Mouse (Mus musculus): ENCODE results near the gene Cdc42ep4. TPM values are rescaled to one million over a fixed set of nuclear protein-coding genes. Genes with fewer than 3 reads are reported as not detected.
A peak's percentile ranks its signal among the peaks of the same experiment; 100 is the strongest.

Gene Cdc42ep4
- 73.3 and 78.2 TPM in 2 replicates for polyA plus RNA-seq (2014; fragmentation: Nextera tagmentation; extraction: Ambion mirVana)

DNA sequence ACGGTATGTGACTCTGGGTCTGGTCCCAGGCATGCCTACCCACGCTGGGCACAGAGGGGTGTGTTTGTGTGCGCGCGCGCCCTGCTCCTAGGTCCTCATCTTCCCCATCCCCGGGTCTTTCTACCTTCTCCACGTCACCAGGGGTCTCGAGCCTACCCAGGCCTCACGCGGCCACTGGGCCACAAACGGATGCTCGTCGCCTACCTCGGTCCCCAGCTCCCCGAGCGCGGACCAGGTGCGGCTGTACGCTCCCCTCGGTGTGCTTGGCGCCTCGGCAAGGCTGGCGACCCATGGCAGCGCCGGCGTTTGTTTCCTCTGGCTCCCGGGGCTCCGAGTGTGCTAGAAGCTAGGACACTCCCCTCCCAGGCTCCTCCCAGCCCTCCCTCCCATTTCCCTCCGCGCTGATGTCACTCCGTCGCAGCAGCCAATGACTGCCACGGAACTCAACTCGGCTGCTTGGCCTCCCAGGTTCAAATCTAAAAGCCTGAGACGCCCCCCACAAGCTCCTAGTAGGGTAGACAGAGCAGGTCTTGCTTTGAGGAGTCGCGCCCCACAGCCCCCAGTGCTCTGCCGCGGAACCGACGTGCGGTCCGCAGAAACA is at the start of gene Cdc42ep4:
Gene Cdc42ep4, minus strand, starts transcription at position 398 of the 601 bp plus-strand sequence.
- Histone ChIP-seq H3K36me3 (ENCODE audit: control insufficient read depth, insufficient read depth, low read length) (peaks cover 4% of the 10 kb centered on the region; the same call in 1 of the 2 replicates), H3K4me1 (ENCODE audit: control insufficient read depth, insufficient read depth, low read length) (peaks cover 30% of the 10 kb centered on the region), H3K27ac (ENCODE audit: low read depth, low read length) (peak within 1 kb of the TSS; percentile 94), H3K4me3 (ENCODE audit: low read depth, low read length) (peak within 1 kb of the TSS; percentile 95), H3K27me3 (ENCODE audit: control insufficient read depth, insufficient read depth, low read length) (no peaks in the 10 kb centered on the region), H3K9me3 (ENCODE audit: control insufficient read depth, low read length) (no peaks in the 10 kb centered on the region), H3K9ac (ENCODE audit: low read length) (peak within 1 kb of the TSS; percentile 95), H3K4me2 (ENCODE audit: low read depth) (peak within 1 kb of the TSS; percentile 74)
- WGBS = under 1% methylated on average over 44 of the region's 44 CpGs
- ATAC-seq (ENCODE audit: insufficient read depth, low FRiP score, low TSS enrichment) (peak; percentile 77), DNase-seq (ENCODE audit: low spot score) (peak; percentile 94)

DNA sequence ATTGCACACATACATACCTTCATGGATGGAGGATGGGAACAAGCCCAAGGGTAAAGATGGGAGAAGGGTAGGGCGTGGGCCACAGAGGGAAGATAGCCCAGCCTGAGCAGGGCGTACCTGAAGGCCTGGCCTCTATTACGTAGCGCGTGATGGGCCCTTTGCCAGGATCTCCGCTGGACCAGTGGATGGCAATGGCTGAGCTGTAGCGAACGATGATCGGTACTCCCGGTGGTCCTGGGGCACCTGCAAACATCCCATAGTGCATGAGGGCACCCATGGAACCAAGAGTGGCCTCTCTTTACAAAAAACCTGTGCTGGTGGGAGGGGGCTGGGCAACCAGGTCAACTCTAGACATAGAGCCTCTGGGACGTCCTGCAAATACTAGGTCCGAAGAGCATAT is 48.3 kb upstream of the Cdc42ep4 start:
- DNase-seq (ENCODE audit: low spot score) = no peak
- no peak overlapping the region for H3K27ac ChIP-seq (ENCODE audit: low read depth, low read length)
- H3K36me3 ChIP-seq (ENCODE audit: control insufficient read depth, insufficient read depth, low read length) = no peaks in the 10 kb centered on the region; the same call in 1 of the 2 replicates
- H3K4me2 ChIP-seq (ENCODE audit: low read depth) = no peak overlapping the region
- ATAC-seq (ENCODE audit: insufficient read depth, low FRiP score, low TSS enrichment) = no peak
- H3K9me3 ChIP-seq (ENCODE audit: control insufficient read depth, low read length) = no peaks in the 10 kb centered on the region
- no peaks in the 10 kb centered on the region for H3K27me3 ChIP-seq (ENCODE audit: control insufficient read depth, insufficient read depth, low read length)
- peaks cover 12% of the 10 kb centered on the region for H3K4me1 ChIP-seq (ENCODE audit: control insufficient read depth, insufficient read depth, low read length)
- H3K4me3 ChIP-seq (ENCODE audit: low read depth, low read length) = no peak overlapping the region
- WGBS = 96% methylated on average over 12 of the region's 12 CpGs
- no peak overlapping the region for H3K9ac ChIP-seq (ENCODE audit: low read length)

DNA sequence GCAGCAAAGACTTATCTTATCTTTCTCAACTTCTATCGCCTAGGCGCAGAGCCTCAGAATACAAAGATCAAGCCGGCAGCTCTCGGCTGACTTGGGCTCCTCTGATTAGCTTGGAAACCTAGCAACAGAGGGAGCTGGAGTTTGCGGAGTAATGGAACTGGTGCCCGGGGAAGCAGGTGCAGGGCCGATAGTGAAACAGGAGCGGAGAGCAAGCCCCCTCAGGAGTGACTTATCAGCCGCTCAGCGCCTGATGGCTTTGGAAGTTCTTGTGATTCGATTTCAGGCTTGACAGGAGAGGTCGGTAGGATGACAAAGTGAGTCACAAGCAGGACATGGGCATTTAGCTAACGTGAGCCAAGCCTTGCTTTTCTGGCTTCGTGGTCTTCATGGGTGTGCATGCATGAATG is 47.4 kb upstream of the Cdc42ep4 start:
- no peak overlapping the region for H3K27ac ChIP-seq (ENCODE audit: low read depth, low read length)
- H3K36me3 ChIP-seq (ENCODE audit: control insufficient read depth, insufficient read depth, low read length) = no peaks in the 10 kb centered on the region; the same call in 1 of the 2 replicates
- H3K27me3 ChIP-seq (ENCODE audit: control insufficient read depth, insufficient read depth, low read length) = no peaks in the 10 kb centered on the region
- ATAC-seq (ENCODE audit: insufficient read depth, low FRiP score, low TSS enrichment) (no peak), DNase-seq (ENCODE audit: low spot score) (no peak)
- 63% methylated on average over 14 of the region's 14 CpGs for WGBS
- H3K9ac ChIP-seq (ENCODE audit: low read length) = no peak overlapping the region
- H3K4me3 ChIP-seq (ENCODE audit: low read depth, low read length) = no peak overlapping the region
- no peak overlapping the region for H3K4me2 ChIP-seq (ENCODE audit: low read depth)
- H3K9me3 ChIP-seq (ENCODE audit: control insufficient read depth, low read length) = no peaks in the 10 kb centered on the region
- H3K4me1 ChIP-seq (ENCODE audit: control insufficient read depth, insufficient read depth, low read length) = peaks cover 12% of the 10 kb centered on the region

DNA sequence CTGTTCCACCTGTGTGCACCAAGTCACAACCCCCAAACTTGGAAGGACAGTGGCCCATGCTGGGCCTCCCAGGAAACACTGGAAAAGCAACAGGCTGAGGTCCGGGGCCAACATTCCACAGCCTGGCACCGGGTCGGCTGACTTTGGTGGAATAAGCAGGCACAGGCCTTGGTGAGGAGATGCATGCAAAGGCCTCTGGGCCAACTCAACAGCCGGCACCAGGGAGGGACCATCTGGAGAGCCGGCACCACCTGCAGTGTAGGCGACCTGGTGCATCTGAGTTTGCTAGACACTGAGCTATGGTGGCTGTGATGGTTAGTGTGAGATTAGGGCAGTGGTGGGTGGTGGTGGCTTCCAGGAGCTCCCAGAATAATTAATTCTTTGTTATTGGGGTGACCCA is 46.3 kb upstream of the Cdc42ep4 start:
- no peaks in the 10 kb centered on the region for H3K9me3 ChIP-seq (ENCODE audit: control insufficient read depth, low read length)
- H3K4me2 ChIP-seq (ENCODE audit: low read depth) = no peak overlapping the region
- H3K27ac ChIP-seq (ENCODE audit: low read depth, low read length) = no peak overlapping the region
- H3K4me1 ChIP-seq (ENCODE audit: control insufficient read depth, insufficient read depth, low read length) = peaks cover 12% of the 10 kb centered on the region
- H3K4me3 ChIP-seq (ENCODE audit: low read depth, low read length) = no peak overlapping the region
- WGBS = 84% methylated on average over 6 of the region's 6 CpGs
- ATAC-seq (ENCODE audit: insufficient read depth, low FRiP score, low TSS enrichment) = no peak
- no peaks in the 10 kb centered on the region for H3K27me3 ChIP-seq (ENCODE audit: control insufficient read depth, insufficient read depth, low read length)
- no peak overlapping the region for H3K9ac ChIP-seq (ENCODE audit: low read length)
- DNase-seq (ENCODE audit: low spot score) = no peak
- H3K36me3 ChIP-seq (ENCODE audit: control insufficient read depth, insufficient read depth, low read length) = no peaks in the 10 kb centered on the region; the same call in 1 of the 2 replicates

DNA sequence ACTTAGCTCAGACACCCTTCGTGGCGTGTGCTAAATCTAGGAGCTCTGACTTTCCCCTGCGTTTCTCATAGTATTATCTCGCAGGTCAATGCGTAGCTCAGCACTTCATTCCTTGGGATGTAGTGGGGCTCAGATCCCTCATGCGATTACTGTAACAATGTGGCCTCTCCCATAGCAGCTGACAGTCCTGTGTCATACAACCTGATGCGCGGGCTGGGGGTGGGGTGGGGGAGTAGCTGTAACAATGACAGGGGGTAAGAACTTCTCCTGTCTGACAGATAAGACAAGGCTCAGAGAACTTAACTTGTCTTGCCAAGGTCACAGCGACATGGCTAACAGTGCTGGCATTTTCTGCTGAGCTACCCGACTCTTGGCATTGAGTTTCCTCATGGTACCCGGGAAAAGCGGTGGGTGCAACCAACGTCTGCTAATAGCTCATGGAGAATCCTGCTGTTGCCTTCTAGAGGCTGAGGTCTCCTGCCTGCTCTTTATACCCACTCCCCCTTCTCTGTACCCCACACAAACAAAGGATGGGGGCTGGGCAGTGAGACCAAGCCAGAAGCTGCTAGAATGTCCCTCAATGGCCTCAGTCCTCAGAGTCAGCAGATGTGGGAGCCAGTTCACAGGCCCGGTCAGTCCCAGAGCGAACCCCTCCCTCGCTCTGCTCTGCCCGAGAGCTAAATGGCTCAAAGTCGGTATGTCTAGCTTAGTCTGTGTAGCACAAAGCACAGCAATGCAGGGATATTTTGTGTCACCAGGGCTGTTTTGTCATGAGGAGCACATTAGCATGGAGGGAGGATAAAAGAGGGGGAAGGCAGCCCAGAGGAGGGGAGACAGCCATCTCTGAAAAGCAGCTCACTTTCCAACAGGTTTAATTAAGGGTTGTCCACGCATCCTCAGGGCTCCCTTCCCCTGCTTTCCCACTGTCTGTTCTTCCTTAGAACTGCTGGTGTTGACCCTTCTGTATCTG is 45.6 kb upstream of the Cdc42ep4 start:
- WGBS = 70% methylated on average over 19 of the region's 19 CpGs
- no peaks in the 10 kb centered on the region for H3K9me3 ChIP-seq (ENCODE audit: control insufficient read depth, low read length)
- ATAC-seq (ENCODE audit: insufficient read depth, low FRiP score, low TSS enrichment) = no peak
- no peak overlapping the region for H3K4me3 ChIP-seq (ENCODE audit: low read depth, low read length)
- H3K27ac ChIP-seq (ENCODE audit: low read depth, low read length) = 0 out of 2 replicates have a peak overlapping the region, but pooled peaks have one; percentile 5
- no peak for DNase-seq (ENCODE audit: low spot score)
- no peaks in the 10 kb centered on the region; the same call in 1 of the 2 replicates for H3K36me3 ChIP-seq (ENCODE audit: control insufficient read depth, insufficient read depth, low read length)
- no peak overlapping the region for H3K4me2 ChIP-seq (ENCODE audit: low read depth)
- peak overlapping the region; percentile 35 for H3K9ac ChIP-seq (ENCODE audit: low read length)
- no peaks in the 10 kb centered on the region for H3K27me3 ChIP-seq (ENCODE audit: control insufficient read depth, insufficient read depth, low read length)
- H3K4me1 ChIP-seq (ENCODE audit: control insufficient read depth, insufficient read depth, low read length) = peaks cover 11% of the 10 kb centered on the region

DNA sequence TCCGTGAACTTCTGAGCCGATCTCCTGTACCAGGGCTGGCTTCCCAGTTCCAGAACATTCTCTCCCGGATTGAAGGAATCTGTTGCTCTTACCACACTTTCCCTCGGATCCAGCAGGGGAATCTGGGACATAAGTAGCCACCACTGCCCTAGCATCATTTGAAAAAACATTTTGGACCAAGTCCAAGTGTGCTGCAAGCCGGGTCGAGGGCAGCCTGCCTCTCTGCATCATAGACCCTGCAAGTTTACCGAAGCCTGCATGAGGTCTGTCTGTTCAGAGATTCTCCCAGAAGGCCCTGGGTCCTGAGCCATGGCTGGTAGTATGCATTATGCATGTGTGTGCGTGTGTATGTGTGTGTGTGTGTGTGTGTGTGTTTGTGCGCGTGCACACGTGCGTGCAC is 44.2 kb upstream of the Cdc42ep4 start:
- 91% methylated on average over 12 of the region's 12 CpGs for WGBS
- DNase-seq (ENCODE audit: low spot score) (no peak), ATAC-seq (ENCODE audit: insufficient read depth, low FRiP score, low TSS enrichment) (no peak)
- Histone ChIP-seq H3K9ac (ENCODE audit: low read length) (no peak overlapping the region), H3K27me3 (ENCODE audit: control insufficient read depth, insufficient read depth, low read length) (no peaks in the 10 kb centered on the region), H3K36me3 (ENCODE audit: control insufficient read depth, insufficient read depth, low read length) (no peaks in the 10 kb centered on the region; the same call in 1 of the 2 replicates), H3K4me2 (ENCODE audit: low read depth) (no peak overlapping the region), H3K9me3 (ENCODE audit: control insufficient read depth, low read length) (no peaks in the 10 kb centered on the region), H3K4me3 (ENCODE audit: low read depth, low read length) (no peak overlapping the region), H3K4me1 (ENCODE audit: control insufficient read depth, insufficient read depth, low read length) (peaks cover 17% of the 10 kb centered on the region), H3K27ac (ENCODE audit: low read depth, low read length) (no peak overlapping the region)

DNA sequence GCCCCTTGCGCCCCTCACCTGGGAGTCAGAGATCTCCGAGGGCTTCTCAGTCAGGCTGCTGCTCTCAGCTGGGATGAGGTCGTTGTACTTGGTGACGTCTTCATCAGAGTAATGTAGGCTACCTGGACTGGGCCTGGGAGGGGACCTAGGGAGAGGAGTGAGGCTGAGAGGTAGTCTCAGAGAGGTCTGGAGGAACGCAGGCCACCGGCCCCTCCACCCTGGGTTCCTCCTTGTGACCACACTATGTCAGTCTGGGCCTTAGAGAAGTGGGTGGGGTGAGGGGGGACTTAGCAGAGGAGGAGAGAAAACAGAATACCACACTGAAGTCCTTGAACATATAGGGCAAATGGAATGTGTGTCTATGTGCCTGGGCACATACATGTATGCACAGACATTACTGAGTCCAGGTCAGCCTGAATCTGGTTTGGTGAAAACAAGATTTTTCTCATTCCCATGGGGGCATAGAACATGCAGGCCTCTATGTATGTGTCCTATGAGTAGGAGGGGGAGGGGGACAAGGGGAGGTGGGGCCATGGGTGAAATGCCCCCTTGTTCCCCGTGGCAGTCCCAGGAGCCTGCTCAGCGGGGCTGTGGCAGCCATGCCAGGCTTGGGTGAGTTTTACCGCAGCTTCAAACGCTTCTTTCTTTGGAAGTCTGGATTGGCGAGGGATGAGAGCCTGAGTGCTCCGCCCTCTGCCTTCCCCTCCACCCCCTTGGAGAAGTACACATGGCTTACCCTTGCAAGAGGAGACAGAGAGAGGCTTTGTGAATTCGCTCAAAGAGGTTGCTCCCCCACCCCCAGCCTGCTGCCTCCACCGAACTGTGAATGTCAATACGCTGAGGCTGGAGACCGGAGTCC is 39.9 kb upstream of the Cdc42ep4 start:
- H3K36me3 ChIP-seq (ENCODE audit: control insufficient read depth, insufficient read depth, low read length) = no peaks in the 10 kb centered on the region
- 44% methylated on average over 16 of the region's 16 CpGs for WGBS
- ATAC-seq (ENCODE audit: insufficient read depth, low FRiP score, low TSS enrichment) (peak; percentile 51; the same call in 1 of the 2 replicates), DNase-seq (ENCODE audit: low spot score) (peak; percentile 57)
- peak overlapping the region; percentile 16; the same call in 1 of the 2 replicates for H3K9ac ChIP-seq (ENCODE audit: low read length)
- peaks cover 30% of the 10 kb centered on the region for H3K4me1 ChIP-seq (ENCODE audit: control insufficient read depth, insufficient read depth, low read length)
- no peaks in the 10 kb centered on the region for H3K27me3 ChIP-seq (ENCODE audit: control insufficient read depth, insufficient read depth, low read length)
- H3K4me3 ChIP-seq (ENCODE audit: low read depth, low read length) = no peak overlapping the region
- H3K9me3 ChIP-seq (ENCODE audit: control insufficient read depth, low read length) = no peaks in the 10 kb centered on the region
- no peak overlapping the region for H3K4me2 ChIP-seq (ENCODE audit: low read depth)
- peak overlapping the region; percentile 51; the same call in 1 of the 2 replicates for H3K27ac ChIP-seq (ENCODE audit: low read depth, low read length)

DNA sequence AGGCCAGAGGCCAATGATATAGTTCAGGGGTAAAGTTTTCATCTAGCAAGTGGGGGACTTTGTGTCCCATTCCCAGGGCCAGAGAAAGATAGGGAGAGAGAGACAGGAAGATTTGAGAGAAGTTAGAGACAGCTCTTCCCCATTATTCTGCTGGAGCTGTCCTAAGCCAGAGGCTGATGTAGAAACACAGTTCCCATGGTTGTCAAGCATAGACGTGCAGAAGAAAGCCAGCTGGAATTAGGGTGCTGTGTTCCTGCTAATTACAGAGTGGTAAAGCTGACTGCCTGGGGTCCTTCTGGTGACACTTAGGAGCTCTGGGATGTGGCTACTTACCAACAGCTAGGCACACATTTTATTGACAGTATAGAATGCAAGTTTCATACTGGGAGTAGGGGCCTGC is 37.4 kb upstream of the Cdc42ep4 start:
- no peak overlapping the region for H3K9ac ChIP-seq (ENCODE audit: low read length)
- DNase-seq (ENCODE audit: low spot score) = no peak
- ATAC-seq (ENCODE audit: insufficient read depth, low FRiP score, low TSS enrichment) = no peak
- no peaks in the 10 kb centered on the region for H3K36me3 ChIP-seq (ENCODE audit: control insufficient read depth, insufficient read depth, low read length)
- H3K4me3 ChIP-seq (ENCODE audit: low read depth, low read length) = no peak overlapping the region
- H3K4me2 ChIP-seq (ENCODE audit: low read depth) = no peak overlapping the region
- H3K9me3 ChIP-seq (ENCODE audit: control insufficient read depth, low read length) = no peaks in the 10 kb centered on the region
- peaks cover 46% of the 10 kb centered on the region for H3K4me1 ChIP-seq (ENCODE audit: control insufficient read depth, insufficient read depth, low read length)
- 24% methylated on average over 1 of the region's 1 CpGs for WGBS
- no peaks in the 10 kb centered on the region for H3K27me3 ChIP-seq (ENCODE audit: control insufficient read depth, insufficient read depth, low read length)
- no peak overlapping the region for H3K27ac ChIP-seq (ENCODE audit: low read depth, low read length)

Measured in neural tube, embryonic 11.5 days (tissue).